Mouse (Mus musculus) liver, embryonic 12.5 days (tissue): ENCODE results near the gene Nhej1. TPM values are rescaled to one million over a fixed set of nuclear protein-coding genes. Genes with fewer than 3 reads are reported as not detected.

Experiments used
- ATAC-seq: fragments of 200-750 bp; cut with Nextera tagmentation; 2 replicates; pipeline ENCODE4 v1.8.0; 2017; ENCODE audit warnings: moderate number of reproducible peaks, mild to moderate bottlenecking, moderate library complexity
- H3K27ac ChIP-seq: fragments of 300-500 bp; sonication (generic); 2 replicates; pipeline ENCODE4 v1.5.1; 2016; ENCODE audit warnings: mild to moderate bottlenecking
- H3K27me3 ChIP-seq: fragments of 300-500 bp; sonication (generic); replicated peaks from 2 replicates; pipeline ENCODE4 v1.6.1; 2016; ENCODE audit warnings: mild to moderate bottlenecking, moderate library complexity
- H3K36me3 ChIP-seq: fragments of 300-500 bp; sonication (generic); 2 replicates; pipeline ENCODE4 v1.6.1; 2016; ENCODE audit warnings: mild to moderate bottlenecking, moderate library complexity
- H3K4me1 ChIP-seq: fragments of 300-500 bp; sonication (generic); 2 replicates; pipeline ENCODE4 v1.6.1; 2016
- H3K4me2 ChIP-seq: fragments of 300-500 bp; sonication (generic); 2 replicates; pipeline ENCODE4 v1.6.1; 2016; ENCODE audit warnings: mild to moderate bottlenecking, moderate library complexity
- H3K4me3 ChIP-seq: fragments of 300-500 bp; sonication (generic); 2 replicates; pipeline ENCODE4 v1.5.1; 2016; ENCODE audit warnings: mild to moderate bottlenecking, moderate library complexity
- H3K9ac ChIP-seq: fragments of 300-500 bp; sonication (generic); 2 replicates; pipeline ENCODE4 v1.6.1; 2016; ENCODE audit warnings: mild to moderate bottlenecking, moderate library complexity
- H3K9me3 ChIP-seq: fragments of 300-500 bp; sonication (generic); replicated peaks from 2 replicates; pipeline ENCODE4 v1.6.1; 2016; ENCODE audit warnings: mild to moderate bottlenecking, moderate library complexity
- WGBS: fragments of 180-500 bp; shearing (Covaris S2); methylation state at CpG from one replicate; pipeline ENCODE4 v1.1.7; 2016; ENCODE audit not compliant: insufficient replicate concordance; 5-methylcytosine and 5-hydroxymethylcytosine counted together
- polyA plus RNA-seq: library from polyadenylated mRNA; unstranded; fragments of >200 nt; fragmentation: Nextera tagmentation; extraction: Ambion mirVana; gene quantifications from 2 replicates; pipeline ENCODE4 v1.2.1, GENCODE M21; 2016

Gene Nhej1
- polyA plus RNA-seq, 1 experiment from 2014 or later = 6.7 TPM

GRCm38 (mm10) chr1:74964494-74965215 lies 160.3 kb downstream of the Nhej1 start:
- WGBS = 25% methylated on average over 16 of the region's 16 CpGs
- H3K4me3 ChIP-seq = no peak overlapping the region
- no peaks in the 10 kb centered on the region for H3K36me3 ChIP-seq
- peak overlapping the region; percentile 33 for H3K9ac ChIP-seq
- no peaks in the 10 kb centered on the region for H3K9me3 ChIP-seq
- no peak overlapping the region for H3K27ac ChIP-seq
- 0 out of 2 replicates have a peak, but pooled peaks cover 9% of the 10 kb centered on the region for H3K4me1 ChIP-seq
- H3K27me3 ChIP-seq = peaks cover 6% of the 10 kb centered on the region
- peak; percentile 39 for ATAC-seq
- peak overlapping the region; percentile 36 for H3K4me2 ChIP-seq

- H3K9me3 ChIP-seq = no peaks in the 10 kb centered on the region
- H3K27ac ChIP-seq = 0 out of 2 replicates have a peak overlapping the region, but pooled peaks have one; percentile 16
- peaks cover 18% of the 10 kb centered on the region for H3K27me3 ChIP-seq
- 69% methylated on average over 5 of the region's 5 CpGs for WGBS
- H3K9ac ChIP-seq = no peak overlapping the region
- 0 out of 2 replicates have a peak, but pooled peaks cover 9% of the 10 kb centered on the region for H3K4me1 ChIP-seq
- ATAC-seq = no peak
- H3K4me3 ChIP-seq = no peak overlapping the region
- H3K36me3 ChIP-seq = no peaks in the 10 kb centered on the region
- no peak overlapping the region for H3K4me2 ChIP-seq
Measured at GRCm38 (mm10) chr1:74962853-74963227, 162.2 kb downstream of the Nhej1 start.

GRCm38 (mm10) chr1:74962126-74962852 lies 162.7 kb downstream of the Nhej1 start:
- WGBS = 38% methylated on average over 5 of the region's 5 CpGs
- Histone ChIP-seq H3K4me2 (no peak overlapping the region), H3K27ac (peak overlapping the region; percentile 65), H3K4me3 (no peak overlapping the region), H3K9ac (no peak overlapping the region), H3K9me3 (no peaks in the 10 kb centered on the region), H3K36me3 (no peaks in the 10 kb centered on the region), H3K27me3 (peaks cover 23% of the 10 kb centered on the region), H3K4me1 (0 out of 2 replicates have a peak, but pooled peaks cover 9% of the 10 kb centered on the region)
- ATAC-seq = peak; percentile 55

DNA sequence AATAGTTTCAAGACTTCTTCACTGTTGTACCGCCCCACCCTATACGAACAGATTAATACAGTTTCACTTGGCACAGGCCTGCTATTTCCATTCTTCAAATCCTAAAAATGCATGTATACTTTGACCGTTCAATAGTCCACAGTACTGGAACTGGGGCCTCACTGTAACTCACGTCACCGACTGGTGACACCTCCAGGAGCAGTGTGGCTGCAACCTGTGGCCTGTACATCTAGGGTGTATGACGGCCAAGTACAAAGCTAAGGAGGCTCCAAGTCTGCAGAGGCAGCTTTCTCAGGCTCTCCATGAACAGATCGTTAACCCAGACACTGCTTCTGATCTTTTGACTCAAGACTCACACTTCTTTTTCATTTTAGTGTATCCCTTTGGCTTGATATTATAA lies 163.3 kb downstream of the Nhej1 start:
- no peak overlapping the region for H3K4me2 ChIP-seq
- peak; percentile 40; the same call in 1 of the 2 replicates for ATAC-seq
- peaks cover 29% of the 10 kb centered on the region for H3K27me3 ChIP-seq
- 0 out of 2 replicates have a peak, but pooled peaks cover 9% of the 10 kb centered on the region for H3K4me1 ChIP-seq
- H3K4me3 ChIP-seq = no peak overlapping the region
- H3K9me3 ChIP-seq = no peaks in the 10 kb centered on the region
- no peak overlapping the region for H3K9ac ChIP-seq
- H3K27ac ChIP-seq = 0 out of 2 replicates have a peak overlapping the region, but pooled peaks have one; percentile 65
- WGBS = 68% methylated on average over 7 of the region's 7 CpGs
- no peaks in the 10 kb centered on the region for H3K36me3 ChIP-seq

- Histone ChIP-seq H3K4me1 (0 out of 2 replicates have a peak, but pooled peaks cover 9% of the 10 kb centered on the region), H3K27ac (no peak overlapping the region), H3K36me3 (no peaks in the 10 kb centered on the region), H3K4me3 (no peak overlapping the region), H3K9me3 (no peaks in the 10 kb centered on the region), H3K9ac (no peak overlapping the region), H3K27me3 (peaks cover 41% of the 10 kb centered on the region), H3K4me2 (no peak overlapping the region)
- WGBS = 63% methylated on average over 7 of the region's 7 CpGs
- ATAC-seq = no peak
Measured at GRCm38 (mm10) chr1:74960059-74960458, 164.9 kb downstream of the Nhej1 start.

- H3K4me1 ChIP-seq = peaks cover 7% of the 10 kb centered on the region; the same call in 1 of the 2 replicates
- H3K4me2 ChIP-seq = peak within 1 kb of the TSS; percentile 51
- H3K36me3 ChIP-seq = 0 out of 2 replicates have a peak, but pooled peaks cover under 1% of the 10 kb centered on the region
- peaks cover 94% of the 10 kb centered on the region for H3K27me3 ChIP-seq
- 5% methylated on average over 35 of the region's 55 CpGs for WGBS
- peak; percentile 70 for ATAC-seq
- no peaks in the 10 kb centered on the region for H3K9me3 ChIP-seq
- H3K4me3 ChIP-seq = peak within 1 kb of the TSS; percentile 48
- H3K27ac ChIP-seq = peak within 1 kb of the TSS; percentile 26; the same call in 1 of the 2 replicates
- H3K9ac ChIP-seq = peak within 1 kb of the TSS; percentile 57
Measured at GRCm38 (mm10) chr1:74951556-74952210, 173.3 kb downstream of the Nhej1 start, which contains the start of gene Ihh. TSS of gene Ihh (minus strand) at chr1:74951672.

- Histone ChIP-seq H3K4me2 (peak overlapping the region; percentile 51), H3K4me1 (peaks cover 7% of the 10 kb centered on the region; the same call in 1 of the 2 replicates), H3K4me3 (peak overlapping the region; percentile 48), H3K27me3 (peaks cover 97% of the 10 kb centered on the region), H3K27ac (peak overlapping the region; percentile 26; the same call in 1 of the 2 replicates), H3K9me3 (no peaks in the 10 kb centered on the region), H3K36me3 (0 out of 2 replicates have a peak, but pooled peaks cover 7% of the 10 kb centered on the region), H3K9ac (peak overlapping the region; percentile 57)
- ATAC-seq = no peak
- WGBS = 2% methylated on average over 81 of the region's 84 CpGs
Measured at GRCm38 (mm10) chr1:74950576-74951490, 174.2 kb downstream of the Nhej1 start.

- no peaks in the 10 kb centered on the region for H3K9me3 ChIP-seq
- peaks cover 7% of the 10 kb centered on the region; the same call in 1 of the 2 replicates for H3K4me1 ChIP-seq
- H3K9ac ChIP-seq = no peak overlapping the region
- ATAC-seq = no peak
- H3K27me3 ChIP-seq = peaks cover 97% of the 10 kb centered on the region
- 3% methylated on average over 16 of the region's 16 CpGs for WGBS
- H3K36me3 ChIP-seq = 0 out of 2 replicates have a peak, but pooled peaks cover 7% of the 10 kb centered on the region
- peak overlapping the region; percentile 51 for H3K4me2 ChIP-seq
- H3K27ac ChIP-seq = no peak overlapping the region
- H3K4me3 ChIP-seq = peak overlapping the region; percentile 48
Measured at GRCm38 (mm10) chr1:74950066-74950465, 174.9 kb downstream of the Nhej1 start.

DNA sequence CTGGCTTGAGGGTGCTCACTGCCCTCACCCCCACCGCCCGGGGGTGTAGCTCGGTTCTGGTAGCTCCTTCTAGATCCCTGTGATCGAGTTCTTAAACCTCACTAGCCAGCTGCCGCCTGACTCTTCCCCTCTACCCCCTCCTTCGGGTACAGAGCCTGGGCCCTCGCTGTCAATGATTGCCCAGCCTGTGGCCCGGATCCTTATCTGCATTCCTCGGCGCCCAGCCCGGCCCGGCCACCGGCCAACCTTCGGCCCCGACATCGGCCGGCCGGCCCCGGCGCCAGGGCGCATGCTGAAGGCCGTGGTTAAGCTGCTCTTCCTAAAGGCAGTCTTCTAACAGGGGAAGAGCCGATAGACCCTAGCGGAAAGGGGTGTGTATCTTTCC lies 175.3 kb downstream of the Nhej1 start:
- 4% methylated on average over 24 of the region's 24 CpGs for WGBS
- no peak overlapping the region for H3K27ac ChIP-seq
- H3K9me3 ChIP-seq = no peaks in the 10 kb centered on the region
- 0 out of 2 replicates have a peak, but pooled peaks cover 7% of the 10 kb centered on the region for H3K36me3 ChIP-seq
- H3K4me3 ChIP-seq = peak overlapping the region; percentile 48
- H3K27me3 ChIP-seq = peaks cover 93% of the 10 kb centered on the region
- peak overlapping the region; percentile 51 for H3K4me2 ChIP-seq
- 0 out of 2 replicates have a peak overlapping the region, but pooled peaks have one; percentile 17 for H3K9ac ChIP-seq
- peak; percentile 52 for ATAC-seq
- peaks cover 7% of the 10 kb centered on the region; the same call in 1 of the 2 replicates for H3K4me1 ChIP-seq

- Histone ChIP-seq H3K27me3 (peaks cover 91% of the 10 kb centered on the region), H3K4me2 (peak overlapping the region; percentile 51), H3K9ac (0 out of 2 replicates have a peak overlapping the region, but pooled peaks have one; percentile 17), H3K9me3 (no peaks in the 10 kb centered on the region), H3K4me1 (peaks cover 7% of the 10 kb centered on the region; the same call in 1 of the 2 replicates), H3K36me3 (0 out of 2 replicates have a peak, but pooled peaks cover 7% of the 10 kb centered on the region), H3K27ac (no peak overlapping the region), H3K4me3 (peak overlapping the region; percentile 48)
- 3% methylated on average over 20 of the region's 20 CpGs for WGBS
- peak; percentile 33 for ATAC-seq
Measured at GRCm38 (mm10) chr1:74948784-74949665, 176.0 kb downstream of the Nhej1 start.
